ENCODE assay signal across 24 mouse cellular contexts in the genomic region with DNA sequence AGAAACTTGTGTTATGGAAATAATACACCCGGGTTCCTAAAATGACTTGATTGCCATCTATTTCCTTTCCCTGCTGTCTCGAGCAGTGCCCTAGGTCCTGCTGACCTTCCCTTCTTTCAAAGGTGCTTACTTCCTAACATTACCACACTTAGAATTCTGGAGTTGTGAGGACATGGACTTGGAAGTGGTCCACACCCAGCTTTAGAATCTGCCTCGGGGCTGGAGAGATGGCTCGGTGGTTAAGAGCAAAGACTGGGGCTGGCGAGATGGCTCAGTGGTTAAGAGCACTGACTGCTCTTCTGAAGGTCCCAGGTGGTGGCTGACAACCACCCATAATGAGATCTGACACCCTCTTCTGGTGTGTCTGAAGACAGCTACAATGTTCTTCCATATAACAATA. TPM values are rescaled to one million over a fixed set of nuclear protein-coding genes. Genes with fewer than 3 reads are reported as not detected.
DNase-seq lines count a peak whose midpoint lies in the region; ATAC-seq and TF ChIP-seq lines count a peak whose summit lies in the region.
"Had no signal": no experiment of that assay in that cellular context is flagged by ENCODE, and none has a peak within 500 bp of the region (broad histone marks: within the 10 kb centered on the region; RNA-seq: fewer than 3 reads in every experiment).

No protein-coding gene starts in this region.

- ATAC-seq in kidney, embryonic 16.5 days (ENCODE audit: low FRiP score, low TSS enrichment) = no peak
- ATAC-seq: activated CD4-positive, CD25-positive, alpha-beta regulatory T cell, adult 4 months; CD4-positive, CD25-positive, alpha-beta regulatory T cell, adult 4 months; forebrain, embryonic 15.5 days; inflammation-experienced regulatory T-cells, adult 6 months; midbrain, embryonic 16.5 days had no signal

- TF ChIP-seq POLR2A in CH12.LX (IDR thresholded peaks at IDR 0.05; ENCODE audit: low read depth, low read length) = no peak

- H3K27ac ChIP-seq in kidney, embryonic 16.5 days (ENCODE audit: low read length) = no peak overlapping the region
- H3K27ac ChIP-seq in CH12.LX (ENCODE audit: insufficient read depth, low read depth) = no peak overlapping the region
- H3K27ac ChIP-seq: forebrain, embryonic 15.5 days; heart, embryonic 15.5 days; hindbrain, embryonic 14.5 days; liver, embryonic 13.5 days had no signal

- DNase-seq in kidney, adult 11 months = no peak
- DNase-seq in CH12.LX (ENCODE audit: extremely low read depth) = no peak
- DNase-seq in adipocyte (ENCODE audit: low spot score) = peak; percentile 13
- no peak for DNase-seq in testis, postnatal 14 days (ENCODE audit: low spot score)
- no peak for DNase-seq in lung, postnatal 4 days
- no peak for DNase-seq in ovary, postnatal 36 days (ENCODE audit: low spot score)
- DNase-seq: adrenal gland, postnatal 10 days; cerebellum, adult 9-10 months; gastrocnemius, postnatal 36 days; heart, postnatal 4 days; kidney, postnatal 4 days; liver, embryonic 13.5 days; lung, adult 2 months; right cerebral cortex, adult 18-20 months; thymus, postnatal 14 days had no signal

- H3K36me3 ChIP-seq in kidney, embryonic 16.5 days (ENCODE audit: insufficient read depth, low read length) = no peaks in the 10 kb centered on the region
- H3K36me3 ChIP-seq in CH12.LX (replicated peaks in 1 of 2; ENCODE audit: control insufficient read depth in 1 of 2, insufficient read depth in 1 of 2, low read length in 1 of 2) = no peaks in the 10 kb centered on the region
- H3K36me3 ChIP-seq: forebrain, embryonic 15.5 days; G1E; heart, embryonic 15.5 days; liver, embryonic 13.5 days had no signal

- TF ChIP-seq RAD21 in CH12.LX (IDR thresholded peaks at IDR 0.05; ENCODE audit: low read depth, low read length) = no peak

- in situ Hi-C loops in CH12.LX (cut with MboI; ENCODE audit: low pct_ligation_motif_present, low pct_unique_long_range_greater_than_20kb, low sequenced_read_pairs) = loop anchor here (25.0 kb wide), 1 partner anchor 718 kb away; no protein-coding TSS in a partner anchor

- TF ChIP-seq CTCF in CH12.LX (conservative IDR thresholded peaks at IDR 0.05 in 1 of 2, IDR thresholded peaks at IDR 0.05 in 1 of 2; ENCODE audit: low read depth in 2 of 2, low read length in 2 of 2) = no peak

- 52% methylated on average over 5 of the region's 5 CpGs for WGBS in kidney, embryonic 16.5 days

- H3K9me3 ChIP-seq in kidney, embryonic 16.5 days (ENCODE audit: low read length) = no peaks in the 10 kb centered on the region
- H3K9me3 ChIP-seq in CH12.LX (replicated peaks; ENCODE audit: low read length) = no peaks in the 10 kb centered on the region
- H3K9me3 ChIP-seq: forebrain, embryonic 15.5 days; G1E; heart, embryonic 15.5 days; liver, embryonic 13.5 days had no signal

- H3K79me2 ChIP-seq in CH12.LX (replicated peaks; ENCODE audit: control insufficient read depth, extremely low read depth, insufficient read depth, poor library complexity, severe bottlenecking) = no peaks in the 10 kb centered on the region

- 0 out of 2 replicates have a peak, but pooled peaks cover 6% of the 10 kb centered on the region for H3K4me1 ChIP-seq in kidney, embryonic 16.5 days (ENCODE audit: insufficient read depth, low read length)
- H3K4me1 ChIP-seq in CH12.LX (ENCODE audit: control insufficient read depth in 1 of 2, insufficient read depth in 2 of 2) = peaks cover 0 to 20% of the 10 kb centered on the region in 2 experiments; a peak in 2 of 4 replicates
- H3K4me1 ChIP-seq: forebrain, embryonic 15.5 days had no signal

- peaks cover 16% of the 10 kb centered on the region for H3K27me3 ChIP-seq in kidney, embryonic 16.5 days (ENCODE audit: insufficient read depth, low read length)
- no peaks in the 10 kb centered on the region for H3K27me3 ChIP-seq in CH12.LX (replicated peaks)

- no peak overlapping the region for H3K9ac ChIP-seq in kidney, embryonic 16.5 days (replicated peaks; ENCODE audit: low read length)
- no peak overlapping the region for H3K9ac ChIP-seq in CH12.LX (ENCODE audit: insufficient read depth, low read depth)
- H3K9ac ChIP-seq: forebrain, embryonic 15.5 days; heart, embryonic 15.5 days; hindbrain, embryonic 14.5 days; liver, embryonic 13.5 days had no signal

- peak overlapping the region; percentile 21; the same call in 1 of the 2 replicates for H3K4me2 ChIP-seq in kidney, embryonic 16.5 days (replicated peaks; ENCODE audit: low read depth, low read length)
- peak overlapping the region; percentile 12; the same call in 1 of the 2 replicates for H3K4me2 ChIP-seq in CH12.LX (ENCODE audit: insufficient read depth, low read depth, poor library complexity, severe bottlenecking)
- H3K4me2 ChIP-seq: forebrain, embryonic 15.5 days had no signal

- TF ChIP-seq EP300 in CH12.LX (IDR thresholded peaks at IDR 0.05; ENCODE audit: low read length) = no peak

- dilution Hi-C loops in CH12.LX (cut with MboI; ENCODE audit: extremely low pct_ligation_motif_present, extremely low pct_unique_long_range_greater_than_20kb, low sequenced_read_pairs) = no loop called here

- no peak overlapping the region for H3K4me3 ChIP-seq in kidney, embryonic 16.5 days (ENCODE audit: low read length)
- H3K4me3 ChIP-seq in CH12.LX (replicated peaks in 1 of 3; ENCODE audit: low read depth in 2 of 3, low read length in 2 of 3, poor library complexity in 1 of 3) = no peak overlapping the region
- H3K4me3 ChIP-seq: forebrain, embryonic 15.5 days; liver, embryonic 13.5 days had no signal

TF ChIP-seq in CH12.LX, 34 proteins besides CTCF, POLR2A, EP300 and RAD21:
- no peak for TF ChIP-seq NRF1 (IDR thresholded peaks at IDR 0.05; ENCODE audit: low read depth, low read length)
- TF ChIP-seq CHD1 (IDR thresholded peaks at IDR 0.05; ENCODE audit: low read depth, low read length) = no peak
- TF ChIP-seq ELF1 (IDR thresholded peaks at IDR 0.05; ENCODE audit: low read depth, low read length) = no peak
- TF ChIP-seq NELFE (IDR thresholded peaks at IDR 0.05; ENCODE audit: low read depth, low read length) = no peak
- TF ChIP-seq MAFK (IDR thresholded peaks at IDR 0.05; ENCODE audit: insufficient replicate concordance, low read length) = no peak
- no peak for TF ChIP-seq MXI1 (IDR thresholded peaks at IDR 0.05; ENCODE audit: low read depth, low read length)
- no peak for TF ChIP-seq ZC3H11A (IDR thresholded peaks at IDR 0.05; ENCODE audit: low read depth, low read length)
- no peak for TF ChIP-seq ZKSCAN1 (IDR thresholded peaks at IDR 0.05; ENCODE audit: borderline replicate concordance, low read depth, low read length)
- no peak for TF ChIP-seq MAZ (IDR thresholded peaks at IDR 0.05; ENCODE audit: low read depth, low read length)
- no peak for TF ChIP-seq MEF2A (IDR thresholded peaks at IDR 0.05; ENCODE audit: borderline replicate concordance, low read depth, low read length)
- no peak for TF ChIP-seq KAT2A (IDR thresholded peaks at IDR 0.05; ENCODE audit: insufficient replicate concordance, low read length)
- no peak for TF ChIP-seq TBP (conservative IDR thresholded peaks at IDR 0.05; ENCODE audit: low read depth, low read length)
- TF ChIP-seq PAX5 (IDR thresholded peaks at IDR 0.05; ENCODE audit: low read length) = no peak

RNA-seq across cellular contexts. Expression of a gene that starts 9.2 kb away (rescaled TPM):
- polyA plus RNA-seq in kidney, embryonic 16.5 days (2015; fragmentation: Nextera tagmentation; extraction: Ambion mirVana) = 20.1 and 20.5 TPM in 2 replicates
- total RNA-seq in CH12.LX (2012; rRNA removed) (24.8 and 29.8 TPM in 2 replicates), CH12.LX (2014; rRNA removed) (42.7 and 47.2 TPM in 2 replicates)
- 42.3 and 52.4 TPM in 2 replicates for polyA plus RNA-seq in CH12.LX (2012; ENCODE audit: insufficient read length, low read depth)

RNA-seq across cellular contexts. Expression of a gene that starts 34.4 kb away (rescaled TPM):
- 258 and 264 TPM in 2 replicates for polyA plus RNA-seq in kidney, embryonic 16.5 days (2015; fragmentation: Nextera tagmentation; extraction: Ambion mirVana)
- total RNA-seq in CH12.LX (2012; rRNA removed) (337 and 394 TPM in 2 replicates), CH12.LX (2014; rRNA removed) (130 and 151 TPM in 2 replicates)
- polyA plus RNA-seq in CH12.LX (2012; ENCODE audit: insufficient read length, low read depth) = 513 TPM in 2 replicates
